Mouse (Mus musculus): ENCODE data around the gene Cpne7.

DNA sequence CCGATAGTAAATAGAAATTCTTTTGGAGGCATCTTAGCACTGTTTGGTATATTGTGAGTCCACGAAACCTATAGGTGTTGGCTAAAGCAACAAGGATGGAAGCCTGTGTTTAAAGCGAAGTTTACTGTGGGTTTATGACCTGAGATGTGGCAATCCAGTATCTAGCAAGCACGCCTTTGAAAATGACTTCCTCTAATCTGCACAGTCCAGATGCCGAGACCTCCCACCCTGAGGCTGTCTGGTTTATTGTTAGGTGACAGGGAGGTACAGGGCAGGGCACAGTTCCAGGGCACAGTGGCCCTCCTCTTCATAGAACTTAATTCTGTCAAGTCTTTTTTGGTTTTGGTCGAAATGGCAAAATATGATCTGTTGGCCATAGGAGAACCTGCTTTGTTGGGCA lies 40.0 kb upstream of the Cpne7 start:
- no peak for TF ChIP-seq POLR2A (IDR thresholded peaks at IDR 0.05; ENCODE audit: control insufficient read depth, low read depth, low read length)
- no peak for TF ChIP-seq CTCF (IDR thresholded peaks at IDR 0.05; ENCODE audit: control insufficient read depth, insufficient read depth, insufficient replicate concordance, low read depth, low read length)

Data from testis, adult 2 months (tissue).